Mouse (Mus musculus): ENCODE results near the gene Zfp383.
"Not testable (repeated sequence)": the region's sequence is repeated elsewhere in the genome, so short reads cannot be mapped to it uniquely, and the experiment has no call there.

Zfp383 gene

GRCm38 (mm10) chr7:29941027-29941426, 33.0 kb downstream of the Zfp383 start:
- DNase-seq (ENCODE audit: low read depth, low spot score), result no peak

- no peak for DNase-seq (ENCODE audit: low read depth, low spot score)
These were observed 34.7 kb downstream of the Zfp383 start for GRCm38 (mm10) chr7:29942740-29943139.

- no peak for DNase-seq (ENCODE audit: low read depth, low spot score)
These were observed 35.7 kb downstream of the Zfp383 start for GRCm38 (mm10) chr7:29943720-29944119.

- no peak for DNase-seq (ENCODE audit: low read depth, low spot score)
These were observed 36.2 kb downstream of the Zfp383 start for GRCm38 (mm10) chr7:29944201-29944600.

- no peak for DNase-seq (ENCODE audit: low read depth, low spot score)
These were observed 45.1 kb downstream of the Zfp383 start for GRCm38 (mm10) chr7:29953086-29953485.

- DNase-seq (ENCODE audit: low read depth, low spot score), result peak; percentile 52
These were observed 45.7 kb downstream of the Zfp383 start, which contains the start of gene Zfp74 for GRCm38 (mm10) chr7:29953513-29954401. TSS of gene Zfp74 (minus strand) at chr7:29954089.

- DNase-seq (ENCODE audit: low read depth, low spot score), result peak; percentile 40
These were observed 46.7 kb downstream of the Zfp383 start for GRCm38 (mm10) chr7:29954731-29955130.

- DNase-seq (ENCODE audit: low read depth, low spot score), result no peak
These were observed 48.2 kb downstream of the Zfp383 start for GRCm38 (mm10) chr7:29956257-29956656.

GRCm38 (mm10) chr7:29958125-29958724, 50.2 kb downstream of the Zfp383 start:
- no peak for DNase-seq (ENCODE audit: low read depth, low spot score)

- DNase-seq (ENCODE audit: low read depth, low spot score), result no peak
These were observed 51.0 kb downstream of the Zfp383 start for GRCm38 (mm10) chr7:29959004-29959403.

- DNase-seq (ENCODE audit: low read depth, low spot score), result not testable (repeated sequence)
These were observed 57.2 kb downstream of the Zfp383 start for GRCm38 (mm10) chr7:29965115-29965810.

Measured in retina, adult 2 months (tissue).